Mouse (Mus musculus): Measurements from ENCODE around the gene Pcbd2. TPM values are rescaled to one million over a fixed set of nuclear protein-coding genes. Genes with fewer than 3 reads are reported as not detected.

The Pcbd2 gene
- total RNA-seq, 1 experiment, result 10.8 TPM

DNA sequence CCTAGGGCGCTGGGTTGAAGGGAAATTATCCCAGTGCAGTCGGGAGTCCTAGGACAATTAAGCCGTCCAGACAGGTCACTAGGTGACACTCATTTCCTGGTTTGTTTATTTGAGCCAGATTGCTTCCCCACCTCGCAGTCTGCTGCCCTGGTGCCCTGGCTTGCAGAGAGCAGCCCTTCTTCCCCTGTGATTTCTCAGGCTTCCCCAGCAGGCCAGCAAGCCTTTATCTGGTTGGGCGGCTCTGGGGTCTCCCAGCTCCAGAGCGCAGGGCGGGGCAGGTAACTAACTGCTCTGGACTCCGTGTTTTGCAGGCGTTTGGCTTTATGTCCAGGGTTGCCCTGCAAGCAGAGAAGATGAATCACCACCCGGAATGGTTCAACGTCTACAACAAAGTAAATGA lies 47.9 kb downstream of the Pcbd2 start:
- Histone ChIP-seq H3K27ac (ENCODE audit: insufficient read depth, low read depth, low read length, poor library complexity, severe bottlenecking) (no peak overlapping the region), H3K9me3 (ENCODE audit: control insufficient read depth, insufficient read depth, low read depth, low read length) (peaks cover 7% of the 10 kb centered on the region; the same call in 1 of the 2 replicates), H3K4me3 (ENCODE audit: insufficient read depth in 1 of 2, low read depth in 1 of 2, low read length in 2 of 2, poor library complexity in 1 of 2, severe bottlenecking in 1 of 2) (no peak overlapping the region), H3K4me1 (ENCODE audit: control insufficient read depth in 2 of 2, insufficient read depth in 2 of 2, low read length in 2 of 2, poor library complexity in 1 of 2) (no peaks in the 10 kb centered on the region), H3K36me3 (ENCODE audit: control insufficient read depth, insufficient read depth, low read length, poor library complexity, severe bottlenecking) (peaks cover 3% of the 10 kb centered on the region; the same call in 1 of the 2 replicates), H3K9ac (ENCODE audit: insufficient read depth, low read depth, low read length, poor library complexity, severe bottlenecking) (no peak overlapping the region)
- in situ Hi-C loops (cut with MboI; ENCODE audit: low sequenced_read_pairs in 2 of 2, unreplicated experiment in 2 of 2), result no loop called here
- no peak for DNase-seq (ENCODE audit: low read depth, low spot score)
- TF ChIP-seq ZNF384 (IDR thresholded peaks at IDR 0.05; ENCODE audit: low read depth, low read length) (no peak), MAFK (IDR thresholded peaks at IDR 0.05; ENCODE audit: insufficient read depth, low read depth, low read length) (no peak), ZC3H11A (IDR thresholded peaks at IDR 0.05; ENCODE audit: borderline replicate concordance, low read depth, low read length) (no peak), CHD2 (IDR thresholded peaks at IDR 0.05; ENCODE audit: low read depth, low read length) (no peak), HCFC1 (IDR thresholded peaks at IDR 0.05; ENCODE audit: borderline replicate concordance, insufficient read depth, low read length) (no peak)

DNA sequence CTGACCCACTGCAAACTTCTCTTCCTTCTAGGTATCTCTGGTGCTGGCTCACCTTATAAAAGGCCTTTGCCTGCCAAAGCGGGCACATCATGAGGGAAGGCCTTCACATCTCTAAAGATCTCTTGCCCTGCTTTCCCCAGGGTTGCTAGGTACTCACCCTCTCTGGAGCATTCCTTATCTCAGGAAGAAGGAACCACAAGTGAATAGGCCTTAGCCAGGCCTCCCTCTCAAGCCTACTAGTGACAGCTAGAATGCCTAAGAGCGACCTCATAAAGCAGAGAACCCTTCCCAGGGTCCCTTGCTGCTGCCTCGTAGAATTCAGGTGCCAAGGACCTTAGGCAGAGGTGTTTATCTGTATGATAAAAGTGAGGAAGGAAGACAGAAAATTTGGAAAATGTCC lies 57.1 kb downstream of the Pcbd2 start, which contains the start of gene Catsper3:
Catsper3 (plus strand) TSS at position 301 of the 400 bp plus-strand sequence.
- TF ChIP-seq ZNF384 (IDR thresholded peaks at IDR 0.05; ENCODE audit: low read depth, low read length) (no peak), HCFC1 (IDR thresholded peaks at IDR 0.05; ENCODE audit: borderline replicate concordance, insufficient read depth, low read length) (no peak), ZC3H11A (IDR thresholded peaks at IDR 0.05; ENCODE audit: borderline replicate concordance, low read depth, low read length) (no peak), CHD2 (IDR thresholded peaks at IDR 0.05; ENCODE audit: low read depth, low read length) (no peak), MAFK (IDR thresholded peaks at IDR 0.05; ENCODE audit: insufficient read depth, low read depth, low read length) (no peak)
- Histone ChIP-seq H3K4me1 (ENCODE audit: control insufficient read depth in 2 of 2, insufficient read depth in 2 of 2, low read length in 2 of 2, poor library complexity in 1 of 2) (no peaks in the 10 kb centered on the region), H3K9ac (ENCODE audit: insufficient read depth, low read depth, low read length, poor library complexity, severe bottlenecking) (no peak within 1 kb of the TSS), H3K36me3 (ENCODE audit: control insufficient read depth, insufficient read depth, low read length, poor library complexity, severe bottlenecking) (no peaks in the 10 kb centered on the region), H3K27ac (ENCODE audit: insufficient read depth, low read depth, low read length, poor library complexity, severe bottlenecking) (no peak within 1 kb of the TSS), H3K9me3 (ENCODE audit: control insufficient read depth, insufficient read depth, low read depth, low read length) (peaks cover 7% of the 10 kb centered on the region; the same call in 1 of the 2 replicates), H3K4me3 (ENCODE audit: insufficient read depth in 1 of 2, low read depth in 1 of 2, low read length in 2 of 2, poor library complexity in 1 of 2, severe bottlenecking in 1 of 2) (no peak within 1 kb of the TSS)
- in situ Hi-C loops (cut with MboI; ENCODE audit: low sequenced_read_pairs in 2 of 2, unreplicated experiment in 2 of 2), result no loop called here
- DNase-seq (ENCODE audit: low read depth, low spot score), result no peak

DNA sequence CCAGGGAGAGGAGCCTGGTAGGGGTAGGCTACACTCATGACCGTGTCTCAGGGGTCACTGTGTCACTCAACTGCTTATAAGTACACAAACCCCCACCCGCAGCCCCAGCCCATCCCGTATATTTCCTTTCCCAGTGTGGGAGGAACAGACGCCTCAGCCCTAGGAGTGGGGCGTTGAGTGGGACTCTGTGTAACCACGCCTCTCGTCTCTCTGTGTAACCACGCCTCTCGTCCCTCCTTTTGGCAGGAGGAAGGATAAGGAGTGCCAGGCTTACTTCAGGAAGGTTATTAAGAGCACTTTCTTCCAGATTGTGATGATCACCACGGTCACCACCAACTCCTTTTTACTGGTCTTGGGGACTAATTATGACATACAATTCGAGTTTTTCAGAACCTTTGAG lies 59.0 kb downstream of the Pcbd2 start:
- Histone ChIP-seq H3K36me3 (ENCODE audit: control insufficient read depth, insufficient read depth, low read length, poor library complexity, severe bottlenecking) (no peaks in the 10 kb centered on the region), H3K9me3 (ENCODE audit: control insufficient read depth, insufficient read depth, low read depth, low read length) (peaks cover 7% of the 10 kb centered on the region; the same call in 1 of the 2 replicates), H3K4me1 (ENCODE audit: control insufficient read depth in 2 of 2, insufficient read depth in 2 of 2, low read length in 2 of 2, poor library complexity in 1 of 2) (no peaks in the 10 kb centered on the region), H3K4me3 (ENCODE audit: insufficient read depth in 1 of 2, low read depth in 1 of 2, low read length in 2 of 2, poor library complexity in 1 of 2, severe bottlenecking in 1 of 2) (no peak overlapping the region), H3K27ac (ENCODE audit: insufficient read depth, low read depth, low read length, poor library complexity, severe bottlenecking) (no peak overlapping the region), H3K9ac (ENCODE audit: insufficient read depth, low read depth, low read length, poor library complexity, severe bottlenecking) (no peak overlapping the region)
- TF ChIP-seq MAFK (IDR thresholded peaks at IDR 0.05; ENCODE audit: insufficient read depth, low read depth, low read length) (no peak), ZC3H11A (IDR thresholded peaks at IDR 0.05; ENCODE audit: borderline replicate concordance, low read depth, low read length) (no peak)
- in situ Hi-C loops (cut with MboI; ENCODE audit: low sequenced_read_pairs in 2 of 2, unreplicated experiment in 2 of 2), result no loop called here
- DNase-seq (ENCODE audit: low read depth, low spot score), result no peak

DNA sequence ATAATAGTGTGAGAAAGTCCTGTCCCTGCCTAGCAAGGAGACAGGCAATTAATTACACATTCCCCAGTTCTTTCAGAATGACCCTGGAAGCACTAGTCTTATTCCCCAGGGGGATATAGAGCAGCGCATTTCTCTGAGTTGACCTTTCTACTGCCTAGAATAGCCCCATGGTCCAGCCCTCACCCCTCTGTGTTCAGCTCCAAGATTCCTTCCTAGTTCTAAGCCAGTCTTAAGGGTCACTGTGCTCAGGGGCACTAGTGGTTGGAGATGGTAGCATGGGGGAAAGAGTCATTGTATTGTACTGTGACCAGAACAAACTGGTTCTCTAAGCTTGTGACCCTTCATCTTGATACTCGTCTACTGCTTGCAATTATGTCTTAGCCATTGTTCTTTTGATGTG lies 74.1 kb downstream of the Pcbd2 start:
- TF ChIP-seq CHD2 (IDR thresholded peaks at IDR 0.05; ENCODE audit: low read depth, low read length) (no peak), ZNF384 (IDR thresholded peaks at IDR 0.05; ENCODE audit: low read depth, low read length) (no peak), HCFC1 (IDR thresholded peaks at IDR 0.05; ENCODE audit: borderline replicate concordance, insufficient read depth, low read length) (no peak), MAFK (IDR thresholded peaks at IDR 0.05; ENCODE audit: insufficient read depth, low read depth, low read length) (no peak), ZC3H11A (IDR thresholded peaks at IDR 0.05; ENCODE audit: borderline replicate concordance, low read depth, low read length) (no peak)
- Histone ChIP-seq H3K4me3 (ENCODE audit: insufficient read depth in 1 of 2, low read depth in 1 of 2, low read length in 2 of 2, poor library complexity in 1 of 2, severe bottlenecking in 1 of 2) (no peak overlapping the region), H3K27ac (ENCODE audit: insufficient read depth, low read depth, low read length, poor library complexity, severe bottlenecking) (no peak overlapping the region), H3K9me3 (ENCODE audit: control insufficient read depth, insufficient read depth, low read depth, low read length) (no peaks in the 10 kb centered on the region), H3K9ac (ENCODE audit: insufficient read depth, low read depth, low read length, poor library complexity, severe bottlenecking) (no peak overlapping the region), H3K4me1 (ENCODE audit: control insufficient read depth in 2 of 2, insufficient read depth in 2 of 2, low read length in 2 of 2, poor library complexity in 1 of 2) (no peaks in the 10 kb centered on the region), H3K36me3 (ENCODE audit: control insufficient read depth, insufficient read depth, low read length, poor library complexity, severe bottlenecking) (no peaks in the 10 kb centered on the region)
- DNase-seq (ENCODE audit: low read depth, low spot score), result no peak
- in situ Hi-C loops (cut with MboI; ENCODE audit: low sequenced_read_pairs in 2 of 2, unreplicated experiment in 2 of 2), result no loop called here

DNA sequence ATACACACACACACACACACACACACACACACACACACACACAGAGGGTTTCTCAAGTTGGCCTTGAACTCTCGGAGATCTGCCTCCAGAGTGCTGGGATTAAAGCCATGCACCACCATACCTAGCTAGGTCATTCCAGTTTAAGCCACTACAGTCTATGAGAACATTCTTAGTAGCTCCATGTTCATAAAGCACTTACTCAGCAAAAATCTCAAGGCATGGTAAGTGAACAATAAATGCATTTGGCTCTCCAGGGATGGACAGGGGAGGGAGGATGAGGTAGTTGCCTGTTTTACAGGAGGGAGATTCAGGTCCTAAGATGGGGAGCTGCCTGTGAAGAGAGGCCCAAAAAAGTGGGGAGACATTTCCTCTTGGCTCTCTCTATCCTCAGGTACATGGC lies 76.8 kb downstream of the Pcbd2 start:
- no peak for TF ChIP-seq ZNF384 (IDR thresholded peaks at IDR 0.05; ENCODE audit: low read depth, low read length)
- peak; percentile 74 for TF ChIP-seq MAFK (IDR thresholded peaks at IDR 0.05; ENCODE audit: insufficient read depth, low read depth, low read length)
- in situ Hi-C loops (cut with MboI; ENCODE audit: low sequenced_read_pairs in 2 of 2, unreplicated experiment in 2 of 2), result no loop called here
- Histone ChIP-seq H3K9me3 (ENCODE audit: control insufficient read depth, insufficient read depth, low read depth, low read length) (no peaks in the 10 kb centered on the region), H3K36me3 (ENCODE audit: control insufficient read depth, insufficient read depth, low read length, poor library complexity, severe bottlenecking) (no peaks in the 10 kb centered on the region), H3K4me3 (ENCODE audit: insufficient read depth in 1 of 2, low read depth in 1 of 2, low read length in 2 of 2, poor library complexity in 1 of 2, severe bottlenecking in 1 of 2) (no peak overlapping the region), H3K4me1 (ENCODE audit: control insufficient read depth in 2 of 2, insufficient read depth in 2 of 2, low read length in 2 of 2, poor library complexity in 1 of 2) (no peaks in the 10 kb centered on the region), H3K27ac (ENCODE audit: insufficient read depth, low read depth, low read length, poor library complexity, severe bottlenecking) (no peak overlapping the region), H3K9ac (ENCODE audit: insufficient read depth, low read depth, low read length, poor library complexity, severe bottlenecking) (no peak overlapping the region)
- no peak for DNase-seq (ENCODE audit: low read depth, low spot score)

Measured in ES-E14 (cell line).